Mouse (Mus musculus) 3134 (cell line): ENCODE measurements around the gene Gli1.
"Not testable (repeated sequence)": the region's sequence is repeated elsewhere in the genome, so short reads cannot be mapped to it uniquely, and the experiment has no call there.

Experiments used
- DNase-seq: peaks from one replicate; pipeline ENCODE4 v3.0.0-alpha.2; 2011; ENCODE audit warnings: low spot score; ENCODE audit not compliant: insufficient read length; ENCODE audit errors: extremely low read depth

Gli1 gene

DNA sequence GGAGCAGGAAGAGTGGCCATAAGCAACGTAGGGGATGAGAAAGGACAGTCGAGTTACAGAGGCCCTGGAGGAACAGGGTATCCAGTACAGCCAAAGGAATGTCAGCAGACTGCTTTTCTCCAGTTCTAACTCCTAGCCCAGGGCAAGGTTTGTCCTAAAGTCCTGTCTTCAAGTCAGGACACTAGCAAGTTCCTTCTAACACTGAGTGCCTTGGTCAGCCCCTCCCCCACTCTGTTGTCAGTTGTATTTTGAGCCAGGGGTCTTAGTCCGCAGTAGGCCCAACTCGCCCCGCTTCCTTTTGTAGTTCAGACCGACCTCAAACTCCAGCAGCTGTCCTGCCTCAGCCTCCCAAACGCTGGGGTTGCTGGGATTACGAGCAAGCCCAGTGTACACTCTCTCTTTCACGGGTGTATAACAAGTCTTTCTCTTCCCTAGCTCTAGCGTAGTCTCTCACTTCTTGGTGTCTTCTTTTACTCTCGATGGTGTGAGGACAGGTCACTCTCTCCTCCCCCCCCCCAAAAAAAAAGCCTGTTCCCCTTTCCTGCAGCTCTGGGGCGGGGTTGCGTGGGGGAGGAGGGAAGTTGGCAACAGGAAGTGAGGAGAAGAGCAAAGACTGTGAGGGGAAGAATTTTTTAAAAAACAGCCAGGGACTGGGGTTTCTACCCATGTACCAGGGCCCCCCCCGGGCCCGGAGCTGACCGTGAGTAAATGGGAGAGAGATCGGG lies 18.5 kb downstream of the Gli1 start:
- no peak for DNase-seq

DNA sequence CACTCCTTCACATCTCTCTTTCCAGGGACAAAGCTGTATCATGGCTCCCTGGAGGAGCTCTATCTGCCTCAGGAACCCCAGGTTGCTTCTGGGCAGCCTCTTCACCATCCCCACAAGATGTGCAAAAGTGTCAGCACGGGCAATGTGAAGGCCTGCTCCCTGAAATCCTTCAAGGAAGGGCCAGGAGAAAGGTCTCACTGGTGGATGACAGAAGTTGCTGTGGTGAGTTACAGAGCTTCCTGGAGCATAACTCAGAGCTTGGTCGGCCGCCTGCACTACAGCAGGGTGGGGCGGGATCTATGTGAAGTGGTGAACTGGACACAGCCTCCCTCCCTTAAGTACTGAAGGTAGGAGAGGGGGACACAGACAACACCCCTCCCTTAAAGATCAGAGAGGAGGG lies 19.1 kb downstream of the Gli1 start:
- DNase-seq, result no peak

DNA sequence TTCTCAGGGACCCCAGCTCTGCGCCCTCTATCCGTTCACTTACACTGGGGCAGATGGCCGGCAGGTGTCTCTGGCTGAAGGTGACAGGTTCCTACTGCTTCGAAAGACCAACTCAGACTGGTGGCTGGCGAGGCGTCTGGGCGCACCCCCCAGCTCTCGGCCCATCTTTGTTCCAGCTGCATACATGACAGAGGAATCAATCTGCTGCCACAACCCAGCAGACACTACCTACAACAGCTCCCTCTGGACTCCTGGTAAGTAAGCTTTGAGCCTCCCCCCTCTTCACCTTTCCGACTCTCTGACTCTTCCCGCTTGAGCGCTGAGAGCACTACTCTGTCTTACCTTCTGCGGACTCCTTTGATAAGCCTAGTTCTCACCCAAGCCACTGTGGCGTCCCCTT lies 19.6 kb downstream of the Gli1 start:
- no peak for DNase-seq

DNA sequence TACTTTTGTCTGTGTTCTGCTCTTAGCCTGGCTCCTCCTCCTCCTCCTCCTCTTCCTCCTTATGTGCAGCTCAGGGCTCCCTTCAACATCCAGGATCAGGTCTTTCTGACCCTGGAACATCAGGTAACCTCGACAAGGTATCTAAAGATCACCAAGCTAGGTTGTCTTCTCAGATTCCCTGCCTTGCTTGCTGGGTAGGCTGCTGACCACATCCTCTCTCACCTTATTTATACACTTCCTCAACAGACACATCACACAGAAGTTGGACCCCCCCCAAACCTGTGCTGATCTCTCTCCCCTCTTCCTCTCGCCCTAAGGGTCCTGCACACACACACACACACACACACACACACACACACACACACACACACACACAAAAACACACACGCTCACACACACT lies 20.2 kb downstream of the Gli1 start, which contains the start of gene Arhgap9:
Arhgap9 (plus strand) TSS at position 344 of the 400 bp plus-strand sequence.
- no peak for DNase-seq

DNA sequence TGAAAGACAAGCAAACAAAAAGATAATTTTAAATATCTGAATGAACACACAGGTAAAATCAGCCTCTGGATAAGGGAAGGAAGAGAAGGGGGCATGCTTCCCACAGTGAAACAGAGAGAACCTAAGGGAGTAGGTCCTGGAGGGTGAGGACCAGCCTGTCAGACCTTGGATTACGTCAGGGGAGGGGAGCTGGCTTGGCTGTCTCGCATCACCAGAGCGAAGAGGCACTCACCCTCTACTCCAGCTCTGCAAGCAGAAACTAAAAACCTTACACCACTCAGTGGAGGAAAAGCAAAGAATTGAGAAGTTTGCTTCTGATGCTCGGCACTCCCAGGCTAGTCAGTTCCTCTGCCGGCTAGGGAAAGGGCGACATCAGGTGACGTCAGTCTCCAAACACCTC lies 21.8 kb downstream of the Gli1 start:
- DNase-seq, result no peak

DNA sequence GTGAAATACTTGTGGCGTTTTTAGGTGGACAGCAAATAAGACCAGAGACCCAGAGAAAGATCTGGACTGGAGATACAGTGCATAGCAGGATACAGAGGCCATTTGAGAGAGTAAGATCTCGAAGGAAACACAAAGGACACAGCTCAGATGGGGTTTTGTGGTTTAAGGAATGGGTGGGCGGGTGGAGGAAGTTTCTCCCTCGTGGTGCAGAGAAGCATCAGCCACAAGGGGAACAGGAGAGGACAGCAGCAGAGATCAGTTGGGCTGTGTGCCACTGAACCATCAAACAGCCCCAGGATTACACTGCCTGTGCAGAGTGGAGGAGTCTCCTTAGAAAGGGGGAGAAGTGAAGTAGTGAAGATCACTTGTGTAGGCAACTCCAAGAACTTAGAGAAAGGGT lies 23.8 kb downstream of the Gli1 start:
- no peak for DNase-seq

DNA sequence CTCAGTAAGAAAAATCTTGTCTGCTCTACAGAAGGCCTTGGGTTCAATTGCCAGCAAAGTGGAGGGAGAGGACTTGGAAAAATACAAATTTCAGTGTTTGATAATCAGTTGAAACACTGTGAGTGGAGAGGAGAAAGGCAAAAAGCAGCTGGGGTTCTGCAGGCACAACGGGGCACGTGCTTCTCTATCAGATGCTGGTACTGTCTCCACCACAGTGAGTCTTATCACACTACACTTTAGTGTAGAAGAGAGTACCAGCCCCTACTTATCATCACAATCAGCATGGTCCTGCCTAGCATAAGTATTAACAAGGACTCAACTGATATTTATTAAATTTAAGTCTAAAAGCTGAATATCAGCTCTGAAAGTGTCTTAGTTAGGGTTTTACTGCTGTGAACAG lies 24.5 kb downstream of the Gli1 start:
- DNase-seq, result no peak

DNA sequence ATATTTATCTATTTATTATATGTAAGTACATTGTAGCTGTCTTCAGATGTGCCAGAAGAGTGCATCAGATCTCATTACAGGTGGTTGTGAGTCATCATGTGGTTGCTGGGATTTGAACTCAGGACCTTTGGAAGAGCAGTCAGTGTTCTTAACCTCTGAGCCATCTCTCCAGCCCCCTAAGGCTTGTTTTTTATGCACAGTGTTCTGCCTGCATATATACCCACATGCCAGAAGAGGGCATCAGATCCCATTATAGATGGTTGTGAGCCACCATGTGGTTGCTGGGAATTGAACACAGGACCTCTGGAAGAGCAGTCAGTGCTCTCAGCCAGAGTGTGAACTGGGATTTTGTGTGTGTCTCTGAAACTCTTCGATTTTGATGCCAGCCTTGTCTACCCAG lies 26.8 kb downstream of the Gli1 start:
- not testable (repeated sequence) for DNase-seq

DNA sequence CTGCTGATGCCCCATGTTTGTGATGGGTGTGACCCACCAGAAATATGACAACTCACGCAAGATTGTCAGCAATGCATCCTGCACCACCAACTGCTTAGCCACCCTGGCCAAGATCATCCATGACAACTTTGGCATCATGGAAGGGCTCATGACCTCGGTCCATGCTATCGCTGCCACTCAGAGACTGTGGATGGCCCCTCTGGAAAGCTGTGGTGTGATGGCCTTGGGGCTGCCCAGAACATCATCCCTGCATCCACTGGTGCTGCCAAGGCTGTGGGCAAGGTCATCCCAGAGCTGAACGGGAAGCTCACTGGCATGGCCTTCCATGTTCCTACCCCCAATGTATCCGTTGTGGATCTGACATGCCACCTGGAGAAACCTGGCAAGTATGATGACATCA lies 28.3 kb downstream of the Gli1 start:
- not testable (repeated sequence) for DNase-seq

DNA sequence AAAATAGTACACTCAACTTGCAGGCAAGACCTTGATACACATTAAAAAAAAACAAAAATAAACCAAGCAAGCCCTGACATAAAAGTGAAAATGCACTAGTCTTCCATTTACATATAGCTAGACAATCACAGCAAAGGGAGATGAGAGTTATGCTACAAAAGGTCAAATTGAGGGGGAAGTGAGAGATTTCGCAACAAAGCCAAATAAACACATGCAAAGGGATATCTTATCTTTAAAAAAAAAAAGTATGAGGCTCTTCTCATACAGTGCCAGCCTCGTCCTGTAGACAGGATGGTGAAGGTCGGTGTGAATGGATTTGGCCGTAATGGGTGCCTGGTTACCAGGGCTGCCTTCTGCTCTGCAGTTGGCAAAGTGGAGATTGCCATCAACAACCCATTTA lies 28.9 kb downstream of the Gli1 start:
- DNase-seq, result no peak

DNA sequence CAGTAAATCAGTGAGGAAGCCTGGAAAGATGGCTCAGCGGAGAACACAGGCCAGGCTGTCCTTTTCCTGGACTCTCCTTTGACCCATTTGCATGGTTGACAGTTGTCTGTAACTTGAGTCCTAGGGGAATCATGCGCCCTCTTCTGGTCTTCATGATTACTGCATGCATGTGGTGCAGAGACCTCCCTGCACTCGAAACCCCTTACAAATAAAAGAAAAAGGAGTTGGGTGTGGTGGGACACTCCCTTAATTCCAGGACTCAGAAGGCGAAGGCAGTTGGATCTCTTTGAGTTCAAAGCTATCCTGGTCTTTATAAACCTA lies 29.5 kb downstream of the Gli1 start:
- DNase-seq, result peak; percentile 58

DNA sequence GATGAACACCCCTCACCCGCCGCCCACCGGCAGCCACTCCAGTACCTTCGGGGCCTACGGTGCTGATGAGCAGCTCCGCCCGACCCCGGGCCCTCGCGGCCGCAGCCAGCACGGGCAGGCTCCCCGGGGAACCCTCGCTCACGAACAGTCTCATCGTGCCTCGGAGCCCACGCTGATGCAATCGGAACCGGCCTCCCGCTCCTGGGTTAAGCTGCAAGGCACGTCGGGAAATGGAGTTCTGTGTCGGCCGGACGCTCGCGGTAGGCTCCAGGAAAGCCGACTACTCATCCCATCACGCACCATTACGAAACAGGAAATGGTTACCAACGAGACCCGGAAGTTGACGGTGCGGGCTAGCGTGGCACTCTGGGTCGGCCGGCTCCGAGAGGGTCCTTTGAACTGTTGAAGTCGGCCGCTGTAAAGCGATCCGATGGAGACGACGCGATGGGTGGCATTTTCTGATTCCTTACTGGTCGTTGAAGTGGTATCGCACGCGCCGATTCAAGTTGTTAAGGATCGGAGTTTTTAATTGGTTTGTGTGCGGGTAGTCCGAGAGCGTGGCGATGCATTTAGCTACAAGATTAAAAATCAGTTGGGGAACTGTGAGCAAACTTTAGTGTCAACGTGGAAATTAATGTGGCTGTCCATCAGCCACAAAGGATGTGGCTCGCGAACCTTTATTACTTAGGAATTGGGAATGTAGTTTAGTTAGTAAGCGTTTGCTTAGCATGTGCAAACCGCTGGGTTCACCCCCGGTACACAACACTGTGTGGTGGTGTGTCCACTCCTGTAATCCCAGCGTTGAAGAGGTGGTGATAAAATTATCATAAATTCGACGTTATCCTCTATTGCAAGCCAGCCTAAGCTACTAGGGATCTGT lies 30.1 kb downstream of the Gli1 start, which contains the start of gene Mars:
Mars (minus strand) TSS at position 311 of the 880 bp plus-strand sequence.
- DNase-seq, result peak; percentile 92

DNA sequence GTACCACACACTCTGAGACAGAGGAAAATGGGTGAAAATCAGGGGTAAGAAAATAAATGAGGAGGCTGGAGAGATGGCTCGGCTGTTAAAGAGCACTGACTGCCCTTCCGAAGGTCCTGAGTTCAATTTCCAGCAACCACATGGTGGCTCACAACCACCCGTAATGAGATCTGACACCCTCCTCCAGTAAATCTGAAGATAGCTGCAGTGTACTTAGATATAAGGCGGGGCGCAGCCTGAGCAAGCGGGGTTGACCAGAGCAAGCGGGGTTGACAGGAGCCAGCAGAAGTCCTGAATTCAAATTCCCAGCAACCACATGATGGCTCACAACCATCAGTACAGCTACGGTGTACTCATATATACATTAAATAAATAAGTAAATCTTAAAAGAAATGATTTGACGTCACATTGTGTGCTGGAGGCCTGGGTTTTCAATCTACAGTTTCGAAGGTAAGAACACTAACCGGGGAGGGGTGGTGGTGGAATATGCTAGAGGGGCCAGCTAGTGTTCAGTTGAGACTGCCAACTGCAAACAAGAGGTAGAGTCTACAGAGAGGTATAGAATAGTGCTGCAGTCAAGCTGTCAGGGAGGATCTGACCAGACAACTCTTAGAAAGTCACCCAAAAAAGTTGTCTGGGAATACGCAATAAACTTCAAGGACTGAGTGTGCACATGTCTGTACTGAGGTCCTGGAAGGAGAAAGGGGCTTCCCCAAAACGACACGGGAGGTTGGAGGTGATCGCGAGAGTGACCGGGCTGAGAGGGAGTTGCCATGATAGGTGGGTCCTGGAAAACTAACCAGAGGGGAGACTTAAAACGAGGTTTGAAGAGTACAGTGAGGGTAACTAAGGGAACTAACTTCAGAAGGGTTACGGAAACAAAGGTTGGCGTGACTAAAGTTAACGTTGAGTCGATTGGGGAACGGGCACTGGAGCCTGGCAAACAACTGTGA lies 31.0 kb downstream of the Gli1 start:
- no peak for DNase-seq

DNA sequence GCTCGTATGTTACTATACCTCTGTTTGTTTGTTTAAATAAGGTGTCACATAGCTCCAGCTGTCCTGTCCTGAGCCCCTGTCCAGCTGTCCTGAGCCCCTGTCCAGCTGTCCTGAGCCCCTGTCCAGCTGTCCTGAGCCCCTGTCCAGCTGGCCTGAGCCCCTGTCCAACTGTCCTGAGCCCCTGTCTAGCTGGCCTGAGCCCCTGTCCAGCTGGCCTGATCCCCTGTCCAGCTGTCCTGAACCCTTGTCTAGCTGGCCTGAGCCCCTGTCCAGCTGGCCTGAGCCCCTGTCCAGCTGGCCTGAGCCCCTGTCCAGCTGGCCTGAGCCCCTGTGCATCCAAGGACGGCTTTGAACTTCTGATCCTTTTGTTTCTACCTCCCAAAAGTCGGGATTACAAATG lies 32.6 kb downstream of the Gli1 start:
- DNase-seq, result not testable (repeated sequence)

DNA sequence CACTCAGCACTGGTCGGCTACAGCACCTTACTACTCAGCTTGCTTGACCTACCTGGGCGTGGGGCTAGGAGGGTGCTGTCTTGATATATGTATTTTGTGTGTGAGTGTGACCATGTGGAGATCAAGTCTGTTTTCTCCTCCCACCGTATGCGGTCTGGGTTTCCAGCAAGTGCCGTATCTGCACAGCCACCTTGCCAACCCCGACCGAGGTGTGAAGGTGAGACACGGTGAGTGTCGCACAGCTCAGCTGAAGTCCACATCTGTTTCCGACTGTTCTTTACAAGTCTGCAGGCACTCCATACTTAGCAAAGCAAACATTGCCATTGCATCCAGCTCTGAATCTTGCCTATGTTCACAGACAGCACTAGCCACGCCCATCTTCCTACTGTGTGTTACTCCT lies 38.6 kb downstream of the Gli1 start:
- no peak for DNase-seq

DNA sequence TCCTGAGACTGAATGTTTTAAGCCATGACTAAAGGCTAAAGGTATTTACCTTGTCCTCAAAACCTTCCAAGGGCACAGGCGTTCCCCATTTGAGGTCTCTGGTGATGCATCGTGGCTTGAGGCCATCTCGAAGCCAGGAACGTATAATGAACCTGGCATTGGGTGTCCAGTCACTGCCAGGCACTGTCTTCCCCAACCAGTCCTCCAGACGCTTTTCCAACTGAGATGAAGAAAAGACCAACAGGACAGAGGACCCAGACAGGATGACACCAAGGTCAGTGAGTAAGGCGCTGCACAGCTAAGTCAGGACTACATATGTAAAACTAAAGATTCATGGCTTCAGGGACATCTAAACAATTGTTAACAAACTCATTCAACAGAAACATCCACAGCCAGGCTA lies 41.4 kb downstream of the Gli1 start:
- no peak for DNase-seq

DNA sequence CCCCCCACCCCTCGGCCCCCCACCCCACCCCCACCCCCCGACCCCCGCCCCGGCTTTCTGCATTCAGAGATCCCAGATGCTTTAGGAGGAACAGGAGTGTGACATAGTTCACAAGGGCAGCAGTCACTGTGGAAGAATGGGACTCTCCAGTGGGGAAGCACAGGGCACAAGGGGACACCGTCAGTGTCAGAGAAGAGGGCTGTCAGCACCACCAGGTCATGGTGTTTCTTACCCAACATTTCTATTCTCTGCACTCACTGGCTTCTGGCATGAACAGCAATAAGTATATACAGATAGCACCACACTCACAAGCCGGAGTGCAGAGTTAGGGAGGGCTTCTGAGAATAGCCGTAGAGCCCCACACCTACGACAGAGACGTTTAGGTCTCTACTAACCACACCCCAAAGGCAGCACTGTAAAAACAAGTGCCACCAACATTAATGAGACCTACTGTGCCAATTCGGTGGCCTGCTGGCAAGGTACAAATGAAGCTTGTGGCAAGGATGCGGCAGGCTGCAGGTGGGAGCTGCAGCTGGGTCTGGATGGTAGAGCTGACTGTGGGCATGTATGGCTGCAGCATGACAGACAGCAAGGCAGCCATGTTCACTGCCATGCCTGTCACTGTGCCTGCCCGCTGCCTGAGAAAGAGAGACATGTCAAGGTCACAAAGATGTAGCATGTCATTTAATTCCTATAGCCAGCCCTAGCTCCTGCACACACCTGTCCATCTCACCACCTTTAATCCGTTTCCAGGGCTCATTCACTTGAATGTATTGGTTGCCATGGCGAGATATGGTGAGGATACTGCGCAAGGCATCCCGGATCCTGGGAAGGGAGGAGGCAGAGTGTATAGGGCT lies 44.5 kb downstream of the Gli1 start:
- DNase-seq, result no peak

DNA sequence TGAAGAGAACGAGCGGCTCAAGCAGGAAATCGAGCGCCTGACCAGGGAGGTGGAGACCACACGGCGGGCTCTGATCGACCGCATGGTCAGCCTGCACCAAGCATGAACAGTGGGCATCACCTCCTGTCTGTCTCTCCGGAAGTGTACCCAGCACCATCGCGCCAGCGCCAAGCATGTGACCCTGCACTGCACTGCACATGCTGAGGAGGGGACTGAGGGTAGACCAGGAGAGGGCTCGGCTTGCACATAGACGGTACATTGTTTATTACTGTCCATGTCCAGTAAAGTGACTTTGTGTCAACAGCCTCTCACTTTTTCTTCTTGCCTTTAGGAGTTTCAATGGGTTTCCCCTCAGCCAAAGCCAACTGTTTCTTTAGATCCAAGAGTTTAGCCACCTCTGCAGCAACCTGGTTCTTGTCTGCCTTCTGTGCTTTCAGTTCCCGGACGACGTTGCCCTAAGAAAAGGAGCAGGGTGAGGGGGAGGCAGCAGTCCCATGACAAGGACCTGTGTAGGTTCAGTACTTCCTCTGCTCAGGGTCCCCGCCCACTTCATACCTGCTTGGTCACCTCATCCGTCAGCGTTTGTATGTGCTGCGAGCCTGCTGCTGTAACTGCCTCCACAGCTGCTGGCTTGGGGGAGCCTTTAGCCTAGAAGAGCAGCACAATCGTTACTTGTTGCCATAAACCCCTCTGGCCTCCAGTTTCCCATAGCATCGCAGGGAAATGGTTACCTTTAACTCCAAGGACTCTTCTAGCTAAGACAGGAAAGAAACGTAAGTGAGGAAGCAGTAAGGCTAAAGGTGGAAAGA lies 45.6 kb downstream of the Gli1 start:
- no peak for DNase-seq

DNA sequence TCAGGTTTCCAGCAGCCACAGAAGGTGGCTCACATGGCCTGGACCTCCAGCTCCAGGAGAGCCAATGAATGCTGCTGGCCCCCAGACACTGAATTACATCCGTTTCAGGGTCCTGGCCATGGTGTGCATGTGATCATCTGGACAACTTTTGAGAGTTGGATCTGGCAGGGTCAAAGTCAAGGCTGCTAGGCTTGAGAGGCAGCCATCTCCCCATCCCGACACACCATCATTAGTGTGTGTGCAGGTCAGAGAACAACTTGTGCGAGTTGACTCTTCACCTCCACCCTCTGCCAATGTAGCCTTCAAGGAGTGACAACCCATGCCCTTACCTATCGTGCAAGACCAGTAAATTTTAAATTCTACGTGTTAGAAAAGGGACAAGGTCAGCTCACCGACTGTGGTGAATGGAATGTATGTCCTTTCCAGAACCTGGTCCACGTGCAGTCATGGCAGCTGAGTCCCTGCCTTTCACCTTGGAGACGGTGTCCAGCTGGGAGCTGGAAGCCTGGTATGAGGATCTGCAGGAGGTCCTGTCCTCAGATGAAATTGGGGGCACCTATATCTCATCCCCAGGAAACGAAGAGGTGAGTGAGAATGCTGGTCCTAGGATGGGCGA lies 46.8 kb downstream of the Gli1 start:
- no peak for DNase-seq
